14 mouse cellular contexts compared by ENCODE assay signal in the genomic region with DNA sequence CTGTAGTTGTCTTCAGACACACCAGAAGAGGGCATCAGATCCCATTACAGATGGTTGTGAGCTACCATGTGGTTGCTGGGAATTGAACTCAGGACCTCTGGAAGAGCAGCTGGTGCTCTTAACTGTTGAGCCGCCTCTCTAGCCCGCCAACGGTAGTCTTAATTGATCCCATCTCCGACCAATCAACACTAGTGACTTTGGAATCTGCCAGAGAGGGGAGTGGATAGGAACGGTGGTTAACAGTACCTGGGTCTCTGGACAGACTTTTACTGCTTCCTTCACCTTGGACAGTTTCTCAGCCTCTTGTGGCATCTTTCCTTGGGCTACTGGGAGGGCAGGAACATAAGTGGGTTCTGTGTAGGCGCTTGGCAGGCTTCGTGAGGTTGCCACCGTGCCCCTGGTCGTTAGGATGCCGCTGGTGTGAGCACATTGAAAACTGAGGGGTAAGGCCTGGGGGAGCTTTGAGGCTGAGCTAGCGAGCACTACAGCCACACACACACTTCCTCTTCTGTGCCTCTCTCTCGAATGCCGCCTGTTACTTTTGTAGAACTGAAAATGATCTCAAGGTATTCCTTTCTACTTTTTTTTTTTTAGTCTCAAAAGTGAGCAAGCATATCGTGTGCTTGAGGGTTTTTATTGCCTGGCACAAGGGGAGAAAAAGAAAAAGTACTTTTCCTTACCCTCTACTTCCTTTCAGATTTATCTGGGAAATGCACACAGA. TPM values are rescaled to one million over a fixed set of nuclear protein-coding genes. Genes with fewer than 3 reads are reported as not detected.
DNase-seq lines count a peak whose midpoint lies in the region; ATAC-seq and TF ChIP-seq lines count a peak whose summit lies in the region.
"Had no signal": no experiment of that assay in that cellular context is flagged by ENCODE, and none has a peak within 500 bp of the region (broad histone marks: within the 10 kb centered on the region; RNA-seq: fewer than 3 reads in every experiment).

No protein-coding gene starts in this region.

- 0 out of 2 replicates have a peak overlapping the region, but pooled peaks have one; percentile 26 for H3K27ac ChIP-seq in limb, embryonic 14.5 days (replicated peaks; ENCODE audit: low read depth, low read length)
- H3K27ac ChIP-seq in limb, embryonic 10.5 days, result no peak overlapping the region

- peak; percentile 85 for DNase-seq in heart, adult 11 months
- no peak for DNase-seq in heart, postnatal 25 days (ENCODE audit: low spot score)
- DNase-seq in limb, embryonic 14.5 days (ENCODE audit: low spot score), result no peak
- no peak for DNase-seq in limb, embryonic 10.5 days (ENCODE audit: low spot score)
- peak; percentile 58 for DNase-seq in splenic B cell, adult 2 months (ENCODE audit: low read depth, low spot score)
- no peak for DNase-seq in layer of hippocampus, postnatal 14 days (ENCODE audit: low spot score in 2 of 2)
- DNase-seq in gastrocnemius, postnatal 4 days (ENCODE audit: low spot score in 2 of 2), result no peak
- DNase-seq: gastrocnemius, postnatal 10 days; layer of hippocampus, adult 9-11 months; thymus, postnatal 14 days had no signal

- H3K9me3 ChIP-seq in limb, embryonic 14.5 days (ENCODE audit: control insufficient read depth, low read length), result no peaks in the 10 kb centered on the region
- no peaks in the 10 kb centered on the region for H3K9me3 ChIP-seq in limb, embryonic 10.5 days (replicated peaks)
- H3K9me3 ChIP-seq: lung, embryonic 15.5 days had no signal

- WGBS in limb, embryonic 14.5 days, result 63% methylated on average over 14 of the region's 14 CpGs
- WGBS in limb, embryonic 10.5 days, result 87% methylated on average over 14 of the region's 14 CpGs

- peaks cover 8% of the 10 kb centered on the region; the same call in 1 of the 2 replicates for H3K36me3 ChIP-seq in limb, embryonic 14.5 days (ENCODE audit: control insufficient read depth, insufficient read depth, low read length)
- peaks cover 9% of the 10 kb centered on the region for H3K36me3 ChIP-seq in limb, embryonic 10.5 days
- H3K36me3 ChIP-seq in splenic B cell, adult 2 months (ENCODE audit: control insufficient read depth, insufficient read depth, low read length, poor library complexity, severe bottlenecking), result no peaks in the 10 kb centered on the region

- intact Hi-C loops in heart, postnatal 25 days (cut with DNase I), result no loop called here

- H3K9ac ChIP-seq in limb, embryonic 14.5 days (ENCODE audit: low read depth, low read length, severe bottlenecking), result no peak overlapping the region
- H3K9ac ChIP-seq: lung, embryonic 15.5 days had no signal

- H3K4me1 ChIP-seq in limb, embryonic 14.5 days (ENCODE audit: control insufficient read depth, insufficient read depth, low read length), result peaks cover 21% of the 10 kb centered on the region
- H3K4me1 ChIP-seq in limb, embryonic 10.5 days, result peaks cover 16% of the 10 kb centered on the region

- H3K27me3 ChIP-seq in limb, embryonic 14.5 days (ENCODE audit: control insufficient read depth, insufficient read depth, low read length), result no peaks in the 10 kb centered on the region
- H3K27me3 ChIP-seq in limb, embryonic 10.5 days (ENCODE audit: low read depth, poor library complexity, severe bottlenecking), result peaks cover 3% of the 10 kb centered on the region; the same call in 1 of the 2 replicates
- no peaks in the 10 kb centered on the region for H3K27me3 ChIP-seq in splenic B cell, adult 2 months (ENCODE audit: control insufficient read depth, insufficient read depth, low read length, poor library complexity, severe bottlenecking)
- H3K27me3 ChIP-seq: lung, embryonic 15.5 days had no signal

- H3K4me2 ChIP-seq in limb, embryonic 14.5 days (replicated peaks; ENCODE audit: low read depth, low read length, severe bottlenecking), result no peak overlapping the region
- H3K4me2 ChIP-seq: liver, embryonic 11.5 days had no signal

- H3K4me3 ChIP-seq in limb, embryonic 14.5 days (replicated peaks; ENCODE audit: low read length), result no peak overlapping the region
- no peak overlapping the region for H3K4me3 ChIP-seq in limb, embryonic 10.5 days
- H3K4me3 ChIP-seq: lung, embryonic 15.5 days had no signal

- ATAC-seq in limb, embryonic 14.5 days (ENCODE audit: low FRiP score, low read depth), result no peak
- peak; percentile 85 for ATAC-seq in common myeloid progenitor, adult 5-6 weeks (replicated peaks; ENCODE audit: low read depth, poor library complexity, severe bottlenecking)
- ATAC-seq: hindbrain, embryonic 16.5 days had no signal

- TF ChIP-seq POLR2A in limb, embryonic 14.5 days (IDR thresholded peaks at IDR 0.05; ENCODE audit: borderline replicate concordance, extremely low read depth, insufficient read depth, insufficient read length), result no peak

RNA-seq across cellular contexts. Expression of gene Syde2, which starts 6.0 kb away (rescaled TPM):
- total RNA-seq in heart, postnatal 25 days (2021), result 10 to 100 TPM; 18.1 to 21.5 TPM
- polyA plus RNA-seq in limb, embryonic 14.5 days (2012; rRNA removed), result 5.3 and 6.0 TPM in 2 replicates
- 2.6 and 2.8 TPM in 2 replicates for polyA plus RNA-seq in limb, embryonic 14.5 days (2014; fragmentation: Nextera tagmentation; extraction: Ambion mirVana)
- 1.2 and 1.3 TPM in 2 replicates for polyA plus RNA-seq in limb, embryonic 10.5 days (2016; fragmentation: Nextera tagmentation; extraction: Ambion mirVana)
- 11.8 and 14.1 TPM in 2 replicates for total RNA-seq in common myeloid progenitor, adult 5-6 weeks (2017)
- total RNA-seq in layer of hippocampus, postnatal 14 days (2021), result 1 to 10 TPM; 4.4 to 5.0 TPM
- total RNA-seq in gastrocnemius, postnatal 4 days (2021), result 1 to 10 TPM; 4.8 to 5.0 TPM

RNA-seq across cellular contexts. Expression of gene 2410004B18Rik, which starts 55.8 kb away (rescaled TPM):
- 10 to 100 TPM; 16.8 to 18.1 TPM for total RNA-seq in heart, postnatal 25 days (2021)
- 25.9 and 31.2 TPM in 2 replicates for polyA plus RNA-seq in limb, embryonic 14.5 days (2012; rRNA removed)
- 45.6 and 47.8 TPM in 2 replicates for polyA plus RNA-seq in limb, embryonic 14.5 days (2014; fragmentation: Nextera tagmentation; extraction: Ambion mirVana)
- polyA plus RNA-seq in limb, embryonic 10.5 days (2016; fragmentation: Nextera tagmentation; extraction: Ambion mirVana), result 50.1 and 52.4 TPM in 2 replicates
- 17.0 and 36.4 TPM in 2 replicates for total RNA-seq in common myeloid progenitor, adult 5-6 weeks (2017)
- total RNA-seq in layer of hippocampus, postnatal 14 days (2021), result 10 to 100 TPM; 38.1 to 40.3 TPM
- 10 to 100 TPM; 15.0 to 22.4 TPM for total RNA-seq in gastrocnemius, postnatal 4 days (2021)

Comparison
In these comparisons a context has a peak if more than half of its experiments do, and no peak if none do; other contexts are left out.
1. DNase-seq: peak in heart, adult 11 months (single experiment) and splenic B cell, adult 2 months (single experiment); none in heart, postnatal 25 days (single experiment), limb, embryonic 14.5 days (single experiment), limb, embryonic 10.5 days (single experiment), layer of hippocampus, postnatal 14 days (0 of 2) and gastrocnemius, postnatal 4 days (0 of 2).